Comparison of ENCODE assay signal across 15 mouse cellular contexts in the genomic region with DNA sequence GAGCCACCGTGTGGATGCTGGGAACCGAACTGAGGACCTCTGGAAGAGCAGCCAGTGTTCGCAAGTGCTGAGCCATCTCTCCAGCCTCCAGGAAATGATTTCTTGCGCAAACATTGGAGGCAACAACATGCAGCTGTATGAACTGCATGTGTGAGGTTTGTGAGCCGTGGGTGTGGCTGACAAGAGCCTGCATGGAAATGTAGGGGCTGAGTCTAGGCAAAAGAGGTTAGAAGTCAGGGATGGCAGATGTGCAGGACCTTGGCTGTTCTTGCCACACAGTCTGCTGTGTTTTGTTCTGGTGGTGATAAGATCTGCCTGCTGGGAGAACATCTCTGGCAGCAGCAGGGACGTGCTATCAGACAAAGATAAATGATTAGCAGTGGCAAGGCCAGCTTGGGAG. TPM values are rescaled to one million over a fixed set of nuclear protein-coding genes. Genes with fewer than 3 reads are reported as not detected.
DNase-seq lines count a peak whose midpoint lies in the region; ATAC-seq lines count a peak whose summit lies in the region.
"Had no signal": no experiment of that assay in that cellular context is flagged by ENCODE, and none has a peak within 500 bp of the region (broad histone marks: within the 10 kb centered on the region; RNA-seq: fewer than 3 reads in every experiment).

No protein-coding gene starts in this region.

- no peak overlapping the region for H3K27ac ChIP-seq in intestine, embryonic 14.5 days (ENCODE audit: low read depth)
- no peak overlapping the region for H3K27ac ChIP-seq in intestine, embryonic 15.5 days
- H3K27ac ChIP-seq: embryonic facial prominence, embryonic 13.5 days; liver, embryonic 12.5 days; stomach, postnatal 0 days had no signal

- no peak for ATAC-seq in intestine, embryonic 14.5 days (replicated peaks; ENCODE audit: low FRiP score, low TSS enrichment, low read depth)
- no peak for ATAC-seq in intestine, embryonic 15.5 days
- ATAC-seq: liver, embryonic 12.5 days; midbrain, embryonic 16.5 days had no signal

- no peak overlapping the region for H3K4me3 ChIP-seq in intestine, embryonic 14.5 days (ENCODE audit: low read depth, low read length)
- H3K4me3 ChIP-seq in intestine, embryonic 15.5 days (replicated peaks): no peak overlapping the region
- H3K4me3 ChIP-seq: embryonic facial prominence, embryonic 13.5 days; liver, embryonic 12.5 days had no signal

- no peaks in the 10 kb centered on the region for H3K36me3 ChIP-seq in intestine, embryonic 14.5 days (ENCODE audit: control insufficient read depth, insufficient read depth, low read length)
- H3K36me3 ChIP-seq in intestine, embryonic 15.5 days: no peaks in the 10 kb centered on the region
- H3K36me3 ChIP-seq: embryonic facial prominence, embryonic 13.5 days; liver, embryonic 12.5 days had no signal

- no peaks in the 10 kb centered on the region for H3K4me1 ChIP-seq in intestine, embryonic 14.5 days (replicated peaks; ENCODE audit: control insufficient read depth, insufficient read depth, low read length)
- H3K4me1 ChIP-seq in intestine, embryonic 15.5 days (replicated peaks): no peaks in the 10 kb centered on the region
- H3K4me1 ChIP-seq: liver, embryonic 12.5 days had no signal

- no peak overlapping the region for H3K4me2 ChIP-seq in intestine, embryonic 14.5 days (ENCODE audit: low read length)
- H3K4me2 ChIP-seq in intestine, embryonic 15.5 days (replicated peaks): no peak overlapping the region
- H3K4me2 ChIP-seq: embryonic facial prominence, embryonic 13.5 days; liver, embryonic 12.5 days had no signal

- H3K27me3 ChIP-seq in intestine, embryonic 14.5 days (replicated peaks; ENCODE audit: control insufficient read depth, insufficient read depth, low read length): no peaks in the 10 kb centered on the region
- H3K27me3 ChIP-seq in intestine, embryonic 15.5 days (replicated peaks): no peaks in the 10 kb centered on the region
- H3K27me3 ChIP-seq: embryonic facial prominence, embryonic 13.5 days; liver, embryonic 12.5 days had no signal

- peak; percentile 48 for DNase-seq in intestine, embryonic 14.5 days (ENCODE audit: low spot score)
- peak; percentile 48 for DNase-seq in 3T3-L1 (ENCODE audit: low read depth, low spot score)
- DNase-seq in NIH3T3 (ENCODE audit: low read depth): peak; percentile 46
- DNase-seq in lung, postnatal 10 days: peak; percentile 32
- no peak for DNase-seq in spleen, postnatal 10 days (ENCODE audit: low spot score in 2 of 2)
- no peak for DNase-seq in cerebellum, postnatal 14 days
- DNase-seq: cerebellum, adult 11-12 months; left cerebral cortex, postnatal 4 days; right cerebral cortex, postnatal 14 days; thymus, postnatal 14 days had no signal

- H3K9me3 ChIP-seq in intestine, embryonic 14.5 days (ENCODE audit: control insufficient read depth, low read length): no peaks in the 10 kb centered on the region
- H3K9me3 ChIP-seq in intestine, embryonic 15.5 days: no peaks in the 10 kb centered on the region
- H3K9me3 ChIP-seq: embryonic facial prominence, embryonic 13.5 days; liver, embryonic 12.5 days had no signal

- no peak overlapping the region for H3K9ac ChIP-seq in intestine, embryonic 14.5 days (ENCODE audit: low read length)
- H3K9ac ChIP-seq in intestine, embryonic 15.5 days: no peak overlapping the region
- H3K9ac ChIP-seq: embryonic facial prominence, embryonic 13.5 days; liver, embryonic 12.5 days had no signal

- WGBS in intestine, embryonic 14.5 days: 62% methylated on average over 6 of the region's 6 CpGs
- WGBS in intestine, embryonic 15.5 days: 56% methylated on average over 6 of the region's 6 CpGs

RNA-seq across cellular contexts. Expression of gene Cped1, which starts 49.7 kb away (rescaled TPM):
- polyA plus RNA-seq in intestine, embryonic 14.5 days (2014; fragmentation: Nextera tagmentation; extraction: Ambion mirVana): 35.5 and 38.5 TPM in 2 replicates
- 19.5 and 20.7 TPM in 2 replicates for polyA plus RNA-seq in intestine, embryonic 15.5 days (2015; fragmentation: Nextera tagmentation; extraction: Ambion mirVana)

Comparison
In these comparisons a context has a peak if more than half of its experiments do, and no peak if none do; other contexts are left out.
1. DNase-seq: peak in intestine, embryonic 14.5 days (single experiment), 3T3-L1 (single experiment), NIH3T3 (single experiment) and lung, postnatal 10 days (single experiment); none in spleen, postnatal 10 days (0 of 2) and cerebellum, postnatal 14 days (0 of 2).